Mouse (Mus musculus): ENCODE measurements around the gene Tas2r131.
"Not testable (repeated sequence)": the region's sequence is repeated elsewhere in the genome, so short reads cannot be mapped to it uniquely, and the experiment has no call there.

The Tas2r131 gene

GRCm38 (mm10) chr6:132957819-132958218 lies at the start of gene Tas2r131:
Gene Tas2r131, minus strand, starts transcription at chr6:132957919.
- no peak for DNase-seq

- DNase-seq: no peak
These were observed 23.1 kb upstream of the Tas2r131 start, which contains the start of gene Tas2r109 for GRCm38 (mm10) chr6:132980865-132981264. Gene Tas2r109, minus strand, starts transcription at chr6:132980965.

- no peak for DNase-seq
These were observed 6.9 kb downstream of the Tas2r131 start, which contains the start of gene Tas2r129 for GRCm38 (mm10) chr6:132950802-132951201. Gene Tas2r129, plus strand, starts transcription at chr6:132951102.

- DNase-seq: not testable (repeated sequence)
These were observed 16.3 kb downstream of the Tas2r131 start for GRCm38 (mm10) chr6:132941376-132941775.

GRCm38 (mm10) chr6:132909351-132909750 lies 48.4 kb downstream of the Tas2r131 start, which contains the start of gene Tas2r125:
Gene Tas2r125, plus strand, starts transcription at chr6:132909651.
- DNase-seq: no peak
